Mouse (Mus musculus) kidney, postnatal 0 days (tissue): ENCODE results near the gene Rsrc1. TPM values are rescaled to one million over a fixed set of nuclear protein-coding genes. Genes with fewer than 3 reads are reported as not detected.

Source experiments
- ATAC-seq: fragments of 200-750 bp; cut with Nextera tagmentation; replicated peaks from 2 replicates; pipeline ENCODE4 v1.8.0; 2017; ENCODE audit warnings: low read depth, moderate number of reproducible peaks, moderate TSS enrichment, moderate library complexity; ENCODE audit not compliant: low FRiP score
- DNase-seq: peaks from one replicate; pipeline ENCODE4 v3.0.0-alpha.2; 2016; ENCODE audit warnings: low spot score
- H3K27ac ChIP-seq: fragments of 300-500 bp; sonication (generic); 2 replicates; pipeline ENCODE4 v1.5.1; 2014; ENCODE audit warnings: mild to moderate bottlenecking
- H3K27me3 ChIP-seq: fragments of 300-500 bp; sonication (generic); 2 replicates; pipeline ENCODE4 v1.6.1; 2014; ENCODE audit warnings: low read length, mixed read lengths; ENCODE audit not compliant: insufficient read depth
- H3K36me3 ChIP-seq: fragments of 300-500 bp; sonication (generic); 2 replicates; pipeline ENCODE4 v1.6.1; 2014; ENCODE audit warnings: low read length, mixed read lengths; ENCODE audit not compliant: insufficient read depth
- H3K4me1 ChIP-seq: fragments of 300-500 bp; sonication (generic); replicated peaks from 2 replicates; pipeline ENCODE4 v1.6.1; 2014; ENCODE audit warnings: antibody characterized with exemption, low read length, mixed read lengths; ENCODE audit not compliant: insufficient read depth
- H3K4me2 ChIP-seq: fragments of 300-500 bp; sonication (generic); 2 replicates; pipeline ENCODE4 v1.6.1; 2014; ENCODE audit warnings: mild to moderate bottlenecking, low read length, moderate library complexity, mixed read lengths
- H3K4me3 ChIP-seq: fragments of 300-500 bp; sonication (generic); replicated peaks from 2 replicates; pipeline ENCODE4 v1.5.1; 2014; ENCODE audit warnings: low read depth, low read length
- H3K9ac ChIP-seq: fragments of 300-500 bp; sonication (generic); 2 replicates; pipeline ENCODE4 v1.6.1; 2014; ENCODE audit warnings: low read depth, low read length
- H3K9me3 ChIP-seq: fragments of 300-500 bp; sonication (generic); replicated peaks from 2 replicates; pipeline ENCODE4 v1.6.1; 2016; ENCODE audit warnings: low read length, inconsistent platforms, mixed read lengths
- CTCF ChIP-seq: IDR thresholded peaks from 2 replicates; pipeline ENCODE4 v1.5.1; 2016; ENCODE audit warnings: antibody characterized with exemption, low read depth, mild to moderate bottlenecking, moderate library complexity
- WGBS: fragments of 180-500 bp; shearing (Covaris S2); extraction: QIAGEN DNeasy Blood & Tissue Kit; methylation state at CpG from one replicate; pipeline ENCODE4 v1.1.7; 2014; 5-methylcytosine and 5-hydroxymethylcytosine counted together
- polyA plus RNA-seq: library from polyadenylated mRNA; unstranded; fragments of >200 nt; fragmentation: Nextera tagmentation; extraction: Ambion mirVana; gene quantifications from 2 replicates; pipeline ENCODE4 v1.2.1, GENCODE M21; 2015

Rsrc1 gene
- polyA plus RNA-seq, 1 experiment from 2014 or later = 26.6 TPM

DNA sequence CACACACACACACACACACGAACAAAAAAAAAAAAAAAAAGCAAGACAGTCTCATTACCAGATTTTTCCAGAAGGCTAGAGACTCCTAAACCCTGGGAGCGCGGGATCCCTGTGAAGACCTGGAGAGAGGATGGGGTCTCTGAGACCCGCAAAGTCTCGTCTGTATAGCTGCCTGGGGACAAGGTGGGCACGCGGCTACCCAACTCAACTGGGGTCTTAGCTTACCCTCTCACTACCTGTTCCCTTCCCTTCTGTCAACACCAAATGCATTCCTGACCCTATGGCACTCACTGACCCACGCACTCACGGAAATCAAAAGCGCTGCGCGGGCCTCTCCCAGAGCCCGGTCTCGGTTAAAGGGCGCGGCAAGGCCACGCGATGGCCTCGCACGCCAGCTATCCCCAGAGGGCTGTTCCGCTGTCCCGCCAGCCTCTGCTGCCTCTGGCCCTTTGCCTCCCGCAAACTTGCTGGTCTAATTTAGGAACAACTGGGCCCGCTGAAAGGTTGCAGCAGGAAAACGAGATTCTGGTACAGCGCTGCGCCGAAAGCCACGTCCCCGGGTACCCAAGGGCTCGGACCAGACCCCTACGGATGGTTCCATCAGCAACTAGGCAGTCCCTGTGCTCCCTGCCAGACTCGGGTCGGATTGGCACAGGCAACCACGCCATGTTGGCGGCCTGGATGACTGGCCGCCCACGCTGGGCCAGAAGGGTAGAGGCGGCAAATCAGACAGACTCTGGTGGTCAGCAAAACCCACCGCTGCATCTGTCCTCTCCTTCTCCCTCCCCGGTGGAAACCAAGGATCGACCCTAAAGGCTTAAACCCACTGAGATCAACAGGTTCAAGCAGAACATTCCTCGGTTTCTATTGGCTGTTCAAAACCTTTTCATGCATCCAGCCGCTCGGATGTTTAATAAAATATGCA, 2.5 kb upstream of the Rsrc1 start:
- Histone ChIP-seq H3K9ac (no peak overlapping the region), H3K4me1 (peaks cover 7% of the 10 kb centered on the region; the same call in 1 of the 2 replicates), H3K27ac (no peak overlapping the region), H3K4me3 (no peak overlapping the region), H3K4me2 (no peak overlapping the region), H3K9me3 (no peaks in the 10 kb centered on the region), H3K27me3 (peaks cover 84% of the 10 kb centered on the region), H3K36me3 (no peaks in the 10 kb centered on the region)
- WGBS = 2% methylated on average over 44 of the region's 45 CpGs
- ATAC-seq (no peak), DNase-seq (no peak)
- TF ChIP-seq CTCF = no peak

DNA sequence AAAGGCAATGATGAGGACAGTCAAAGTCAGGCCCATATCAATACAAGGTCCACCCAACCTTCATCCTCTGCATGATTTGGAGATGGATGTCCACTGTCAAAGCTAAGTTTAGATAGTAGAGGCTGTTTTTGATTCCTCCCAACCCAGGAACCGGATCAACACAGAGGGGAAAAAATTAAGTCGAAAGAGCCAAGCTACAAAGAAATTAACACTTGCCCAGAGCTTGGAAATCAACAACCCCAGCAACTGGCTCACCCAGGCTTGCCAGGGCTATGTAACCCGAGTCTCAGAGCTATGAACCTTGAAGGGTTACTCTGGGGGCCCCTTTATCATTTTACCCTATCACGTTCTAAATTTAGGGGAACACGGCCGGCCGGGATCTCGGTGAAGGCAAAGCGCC, 1.7 kb upstream of the Rsrc1 start:
- 6% methylated on average over 9 of the region's 9 CpGs for WGBS

DNA sequence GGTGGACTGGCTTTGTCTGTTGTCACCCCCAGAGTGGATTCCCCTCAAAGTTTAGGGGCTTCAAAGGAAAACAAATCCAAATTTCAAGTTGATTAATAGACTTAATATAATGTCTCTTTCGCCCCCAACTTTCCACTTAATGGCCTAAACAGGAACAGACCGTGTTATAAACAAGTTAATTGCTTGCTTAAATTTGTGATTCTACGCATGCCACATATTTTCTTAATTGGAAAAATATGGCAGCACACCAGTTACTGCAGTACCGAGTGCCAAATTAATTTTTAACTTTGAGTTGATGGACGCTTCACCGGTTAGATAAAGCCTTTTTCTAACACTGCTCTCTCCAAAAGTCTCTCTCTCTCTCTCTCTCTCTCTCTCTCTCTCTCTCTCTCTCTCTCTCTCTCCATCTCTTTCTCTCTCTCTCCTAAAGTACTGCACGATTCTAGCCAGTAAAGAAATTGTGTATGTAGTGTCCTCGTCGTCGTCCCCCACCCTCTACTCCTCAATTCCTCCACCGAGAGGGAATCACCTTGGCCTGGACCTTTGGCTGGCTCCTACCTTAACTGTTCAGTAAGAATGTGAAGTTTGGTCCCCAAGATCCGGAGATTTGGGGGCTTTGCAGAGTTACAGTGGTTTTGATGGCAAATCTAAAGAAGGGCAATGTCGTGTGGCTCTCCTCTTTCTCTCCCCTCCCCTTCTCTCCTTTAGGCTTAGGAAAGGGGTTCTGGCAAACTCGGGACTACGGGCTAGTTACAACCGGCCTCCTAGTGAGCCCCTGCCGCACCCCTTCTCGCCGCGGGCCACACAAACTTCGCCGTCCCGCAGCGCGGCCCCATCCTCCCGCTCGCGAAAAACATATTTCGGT, 847 bp upstream of the Rsrc1 start:
- Histone ChIP-seq H3K36me3 (no peaks in the 10 kb centered on the region), H3K27ac (no peak overlapping the region), H3K9ac (no peak overlapping the region), H3K9me3 (no peaks in the 10 kb centered on the region), H3K4me3 (peak overlapping the region; percentile 41), H3K27me3 (peaks cover 78% of the 10 kb centered on the region), H3K4me1 (peaks cover 7% of the 10 kb centered on the region; the same call in 1 of the 2 replicates), H3K4me2 (peak overlapping the region; percentile 60)
- DNase-seq = no peak
- 2% methylated on average over 29 of the region's 29 CpGs for WGBS
- no peak for TF ChIP-seq CTCF
- ATAC-seq = no peak

More for the DNA sequence above, 1.7 kb upstream of the Rsrc1 start:
- DNase-seq (no peak), ATAC-seq (no peak)
- Histone ChIP-seq H3K27ac (no peak overlapping the region), H3K4me1 (peaks cover 7% of the 10 kb centered on the region; the same call in 1 of the 2 replicates), H3K4me3 (no peak overlapping the region), H3K36me3 (no peaks in the 10 kb centered on the region), H3K9ac (no peak overlapping the region), H3K4me2 (no peak overlapping the region), H3K9me3 (no peaks in the 10 kb centered on the region), H3K27me3 (peaks cover 84% of the 10 kb centered on the region)
- no peak for TF ChIP-seq CTCF

DNA sequence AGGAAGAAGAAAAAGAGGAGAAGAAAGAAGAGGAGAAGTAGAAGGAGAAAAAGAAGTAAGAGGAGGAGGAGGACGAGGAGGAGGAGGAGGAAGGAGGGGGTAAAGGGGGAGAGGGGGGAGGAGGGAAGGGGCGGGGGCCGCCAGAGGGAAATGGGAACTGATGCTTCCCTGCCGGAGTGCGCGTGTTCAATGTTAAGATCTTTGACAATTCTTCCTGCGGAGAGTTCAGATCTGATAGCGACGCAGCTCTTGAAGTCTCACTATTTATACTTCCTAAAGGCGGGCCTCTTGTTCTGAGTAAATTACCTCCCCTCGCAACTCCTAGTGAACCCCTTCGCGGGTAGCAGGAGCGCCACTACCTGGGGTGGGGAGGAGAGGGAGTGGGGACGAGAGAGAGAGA, 516 bp downstream of the Rsrc1 start, which contains the start of gene Shox2:
Shox2 (minus strand) TSS at position 66 of the 400 bp plus-strand sequence.
- TF ChIP-seq CTCF = no peak
- ATAC-seq (no peak), DNase-seq (peak; percentile 24)
- WGBS = under 1% methylated on average over 14 of the region's 15 CpGs
- H3K9me3 ChIP-seq = no peaks in the 10 kb centered on the region
- no peak within 1 kb of the TSS for H3K9ac ChIP-seq
- H3K27me3 ChIP-seq = peaks cover 69% of the 10 kb centered on the region
- H3K27ac ChIP-seq = no peak within 1 kb of the TSS
- H3K36me3 ChIP-seq = no peaks in the 10 kb centered on the region
- H3K4me1 ChIP-seq = peaks cover 13% of the 10 kb centered on the region
- peak within 1 kb of the TSS; percentile 60 for H3K4me2 ChIP-seq
- peak within 1 kb of the TSS; percentile 41 for H3K4me3 ChIP-seq

DNA sequence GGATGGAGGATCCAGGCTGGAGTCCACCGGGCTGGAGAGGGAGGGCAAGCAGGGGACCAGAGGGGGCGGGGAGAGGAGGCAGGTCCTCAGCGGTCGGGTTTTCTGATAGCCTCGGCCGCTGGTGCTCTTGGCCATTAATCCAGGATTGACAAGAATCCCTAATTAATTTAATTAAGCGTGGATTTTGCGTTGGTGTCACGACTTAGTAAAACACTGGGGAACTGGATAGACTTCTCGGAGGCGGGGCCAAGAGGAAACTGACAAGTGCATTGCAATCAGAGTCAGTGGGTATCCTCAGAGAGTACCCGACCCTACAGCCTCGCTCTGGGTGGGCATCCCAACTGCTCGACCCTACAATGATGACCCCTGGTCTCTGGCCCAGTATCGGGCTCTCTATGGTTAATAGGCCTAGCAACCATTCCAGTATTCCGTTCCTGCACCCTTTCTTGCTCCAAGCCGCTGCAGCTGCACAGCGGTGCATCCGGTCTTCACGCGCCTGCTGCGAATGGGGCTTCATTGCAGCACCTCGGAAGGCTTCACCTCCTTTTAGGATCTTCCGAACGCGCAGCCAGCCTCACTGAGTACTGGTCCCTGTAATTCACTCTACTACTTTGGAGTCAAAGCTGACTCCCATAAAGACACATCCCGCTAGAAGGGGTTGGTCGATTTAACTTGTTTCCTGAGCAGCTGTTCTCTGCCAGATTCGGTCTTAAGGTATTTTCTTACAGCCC, 1.2 kb downstream of the Rsrc1 start:
- Histone ChIP-seq H3K4me2 (peak overlapping the region; percentile 25), H3K27me3 (peaks cover 62% of the 10 kb centered on the region), H3K9me3 (no peaks in the 10 kb centered on the region), H3K4me3 (peak overlapping the region; percentile 2; the same call in 1 of the 2 replicates), H3K27ac (no peak overlapping the region), H3K4me1 (peaks cover 13% of the 10 kb centered on the region), H3K9ac (no peak overlapping the region), H3K36me3 (no peaks in the 10 kb centered on the region)
- under 1% methylated on average over 29 of the region's 29 CpGs for WGBS
- ATAC-seq (no peak), DNase-seq (peak; percentile 31)
- TF ChIP-seq CTCF = no peak

DNA sequence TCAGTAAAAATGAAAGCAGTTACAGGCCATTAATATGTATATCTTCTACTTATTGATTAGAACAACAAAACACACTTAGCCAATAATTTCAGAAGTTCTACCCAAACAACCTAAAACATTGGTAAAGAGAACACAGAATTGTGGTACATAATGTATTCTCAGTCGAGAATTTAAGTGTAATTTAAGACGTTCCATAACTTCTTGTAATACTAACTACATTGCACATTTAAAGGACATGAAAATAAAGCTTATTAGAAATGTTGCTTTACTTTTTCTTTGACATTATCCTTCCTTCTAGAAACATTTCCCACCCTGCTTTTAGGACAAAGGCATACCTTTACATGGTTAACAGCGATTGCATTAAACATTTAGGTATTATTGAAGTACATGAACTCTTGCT, 2.3 kb downstream of the Rsrc1 start:
- Histone ChIP-seq H3K4me1 (peaks cover 13% of the 10 kb centered on the region), H3K4me3 (no peak overlapping the region), H3K36me3 (no peaks in the 10 kb centered on the region), H3K27me3 (peaks cover 53% of the 10 kb centered on the region), H3K9me3 (no peaks in the 10 kb centered on the region), H3K4me2 (no peak overlapping the region), H3K27ac (no peak overlapping the region), H3K9ac (no peak overlapping the region)
- no peak for TF ChIP-seq CTCF
- WGBS = 16% methylated on average over 3 of the region's 3 CpGs
- ATAC-seq (no peak), DNase-seq (no peak)
